Mouse (Mus musculus): ENCODE results near the gene Efcab11. TPM values are rescaled to one million over a fixed set of nuclear protein-coding genes. Genes with fewer than 3 reads are reported as not detected.

Gene Efcab11
- total and polyA plus RNA-seq, 3 experiments, result 0.06 to 0.13 TPM; not detected in 1

DNA sequence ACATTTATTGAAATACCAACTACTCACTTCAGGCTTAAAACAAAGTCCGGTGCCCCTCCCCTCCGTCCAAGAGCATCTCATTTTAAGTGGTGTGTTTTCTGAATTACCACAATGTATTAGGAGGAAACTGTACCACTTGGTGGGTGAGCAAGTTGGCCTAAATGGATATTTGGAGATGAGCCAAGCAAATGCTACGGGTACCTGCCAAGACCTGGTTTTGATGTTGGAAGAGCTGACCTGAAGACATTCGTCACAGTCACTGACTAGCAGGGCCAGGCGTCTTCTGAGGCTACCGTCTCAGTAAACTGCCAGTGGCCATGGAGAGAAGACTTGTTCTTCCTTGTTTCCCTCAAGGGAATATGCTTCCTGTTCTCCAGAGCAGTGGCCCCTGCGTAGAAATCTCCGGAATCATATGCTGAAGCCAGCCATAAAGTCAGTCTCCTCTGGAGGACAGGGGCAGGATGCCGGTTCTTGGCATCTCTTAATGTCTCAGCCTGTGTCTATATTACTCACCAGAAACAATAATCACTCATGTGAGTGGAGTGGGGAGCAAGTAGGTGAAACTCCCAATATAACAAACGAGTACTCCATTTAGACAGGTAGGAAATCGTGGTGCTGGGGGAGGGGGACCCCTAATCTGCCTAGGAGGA lies 198.7 kb downstream of the Efcab11 start:
- no peak overlapping the region for H3K9ac ChIP-seq (ENCODE audit: low read depth, low read length)
- peaks cover 5% of the 10 kb centered on the region for H3K4me1 ChIP-seq (ENCODE audit: control insufficient read depth, insufficient read depth, low read length)
- H3K36me3 ChIP-seq (ENCODE audit: control insufficient read depth, insufficient read depth, low read length), result peaks cover 2% of the 10 kb centered on the region; the same call in 1 of the 2 replicates
- intact Hi-C loops (cut with DNase I), result no loop called here
- peak; percentile 28 to 33 for DNase-seq
- WGBS, result 43% methylated on average over 11 of the region's 11 CpGs
- no peak for TF ChIP-seq POLR2A (IDR thresholded peaks at IDR 0.05; ENCODE audit: insufficient read depth, low read depth, low read length)
- TF ChIP-seq EP300 (IDR thresholded peaks at IDR 0.05; ENCODE audit: insufficient read depth, low read depth, low read length), result no peak
- TF ChIP-seq CTCF (IDR thresholded peaks at IDR 0.05), result no peak
- peak overlapping the region; percentile 30; the same call in 1 of the 2 replicates for H3K27ac ChIP-seq
- no peaks in the 10 kb centered on the region for H3K27me3 ChIP-seq (ENCODE audit: control insufficient read depth, insufficient read depth, low read length)
- no peaks in the 10 kb centered on the region for H3K79me2 ChIP-seq (replicated peaks; ENCODE audit: control insufficient read depth, insufficient read depth, low read length)
- H3K4me3 ChIP-seq, result no peak overlapping the region

DNA sequence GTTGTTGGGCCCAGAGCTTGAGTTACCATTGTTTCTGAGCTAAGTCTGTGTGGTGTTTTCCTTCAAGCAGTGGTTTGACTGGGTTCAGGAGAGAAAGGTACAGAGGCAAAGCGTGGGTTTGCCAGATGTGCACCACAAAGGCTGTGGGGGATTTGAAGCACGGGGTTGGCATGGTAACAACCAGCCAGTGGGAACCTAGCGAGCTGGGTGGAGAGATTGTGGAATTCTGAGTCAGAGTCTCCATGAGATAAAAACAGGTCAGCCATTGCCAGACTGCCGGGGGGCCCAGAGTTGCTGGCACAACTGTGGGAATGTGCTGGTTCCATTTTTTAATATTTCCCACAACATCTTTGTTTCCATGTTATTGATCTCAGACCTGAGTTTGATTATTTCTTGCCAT lies 202.6 kb downstream of the Efcab11 start:
- intact Hi-C loops (cut with DNase I), result loop anchor here (5.0 kb wide), 1 partner anchor 39 kb away; no protein-coding TSS in a partner anchor
- WGBS, result 49% methylated on average over 4 of the region's 4 CpGs

DNA sequence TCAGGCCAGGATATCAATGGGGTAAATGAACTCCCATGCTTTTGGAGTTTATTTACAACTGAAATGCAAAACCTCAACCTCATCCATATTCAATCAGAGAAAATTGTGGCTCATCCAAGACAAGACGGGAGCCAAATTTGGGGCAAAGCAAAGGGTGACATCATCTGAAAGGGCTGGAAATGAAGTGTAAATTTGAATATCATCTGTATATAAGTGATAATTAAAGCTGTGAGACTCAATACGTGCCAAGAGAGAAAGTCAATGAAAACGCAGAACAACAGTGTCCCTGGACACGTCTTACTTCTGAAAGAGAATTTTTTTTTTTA lies 212.4 kb downstream of the Efcab11 start:
- DNase-seq, result no peak
- no peak for TF ChIP-seq CTCF (IDR thresholded peaks at IDR 0.05)
- no peak for TF ChIP-seq POLR2A (IDR thresholded peaks at IDR 0.05; ENCODE audit: insufficient read depth, low read depth, low read length)
- no peak for TF ChIP-seq EP300 (IDR thresholded peaks at IDR 0.05; ENCODE audit: insufficient read depth, low read depth, low read length)
- H3K27me3 ChIP-seq (ENCODE audit: control insufficient read depth, insufficient read depth, low read length), result no peaks in the 10 kb centered on the region
- H3K9ac ChIP-seq (ENCODE audit: low read depth, low read length), result no peak overlapping the region
- H3K36me3 ChIP-seq (ENCODE audit: control insufficient read depth, insufficient read depth, low read length), result no peaks in the 10 kb centered on the region
- no peak overlapping the region; the same call in 1 of the 2 replicates for H3K27ac ChIP-seq
- H3K79me2 ChIP-seq (replicated peaks; ENCODE audit: control insufficient read depth, insufficient read depth, low read length), result no peaks in the 10 kb centered on the region
- H3K4me1 ChIP-seq (ENCODE audit: control insufficient read depth, insufficient read depth, low read length), result peaks cover 6% of the 10 kb centered on the region
- WGBS, result 74% methylated on average over 4 of the region's 4 CpGs
- intact Hi-C loops (cut with DNase I), result no loop called here
- no peak overlapping the region for H3K4me3 ChIP-seq

More for the DNA sequence above, 202.6 kb downstream of the Efcab11 start:
- Histone ChIP-seq H3K79me2 (replicated peaks; ENCODE audit: control insufficient read depth, insufficient read depth, low read length) (no peaks in the 10 kb centered on the region), H3K4me1 (ENCODE audit: control insufficient read depth, insufficient read depth, low read length) (peaks cover 5% of the 10 kb centered on the region), H3K4me3 (no peak overlapping the region), H3K27ac (no peak overlapping the region), H3K9ac (ENCODE audit: low read depth, low read length) (no peak overlapping the region), H3K36me3 (ENCODE audit: control insufficient read depth, insufficient read depth, low read length) (peaks cover 2% of the 10 kb centered on the region; the same call in 1 of the 2 replicates), H3K27me3 (ENCODE audit: control insufficient read depth, insufficient read depth, low read length) (no peaks in the 10 kb centered on the region)
- no peak for DNase-seq
- TF ChIP-seq POLR2A (IDR thresholded peaks at IDR 0.05; ENCODE audit: insufficient read depth, low read depth, low read length), result no peak
- TF ChIP-seq CTCF (IDR thresholded peaks at IDR 0.05), result no peak
- no peak for TF ChIP-seq EP300 (IDR thresholded peaks at IDR 0.05; ENCODE audit: insufficient read depth, low read depth, low read length)

DNA sequence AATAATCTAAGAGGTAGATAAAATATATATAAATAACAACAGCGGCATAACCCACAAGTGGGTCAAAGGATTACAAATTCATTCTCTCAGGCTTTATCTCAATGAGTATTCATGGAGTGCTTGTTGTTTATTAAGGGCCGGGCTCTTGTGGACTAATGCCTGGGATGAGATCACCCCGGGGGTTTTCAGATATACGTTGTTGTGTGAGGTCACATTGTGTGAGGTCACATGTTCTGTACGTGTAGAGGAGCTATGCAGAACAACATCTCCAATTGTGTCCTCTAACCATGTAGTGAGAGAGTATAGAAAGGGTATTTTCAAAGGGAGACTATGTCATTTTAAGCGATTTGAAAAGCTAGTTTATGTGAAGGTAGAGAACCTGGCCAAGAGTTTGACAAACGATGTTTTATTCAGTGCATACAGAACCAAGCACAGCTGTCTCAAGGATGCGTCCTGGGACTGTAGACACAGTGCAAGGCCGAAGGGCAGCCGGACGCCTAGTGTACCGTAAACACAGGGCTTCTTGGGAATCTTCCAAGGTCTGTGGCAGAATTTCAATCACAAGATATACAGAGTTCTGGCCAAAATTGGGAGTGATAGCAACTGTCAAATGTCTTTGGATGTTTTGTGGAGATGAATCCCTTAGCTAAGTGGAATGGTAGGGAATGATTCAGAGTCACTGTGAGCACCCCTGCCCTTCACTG lies 212.9 kb downstream of the Efcab11 start:
- TF ChIP-seq EP300 (IDR thresholded peaks at IDR 0.05; ENCODE audit: insufficient read depth, low read depth, low read length), result no peak
- no peak for TF ChIP-seq CTCF (IDR thresholded peaks at IDR 0.05)
- no peak for TF ChIP-seq POLR2A (IDR thresholded peaks at IDR 0.05; ENCODE audit: insufficient read depth, low read depth, low read length)
- Histone ChIP-seq H3K4me1 (ENCODE audit: control insufficient read depth, insufficient read depth, low read length) (peaks cover 6% of the 10 kb centered on the region), H3K4me3 (no peak overlapping the region), H3K79me2 (replicated peaks; ENCODE audit: control insufficient read depth, insufficient read depth, low read length) (no peaks in the 10 kb centered on the region), H3K27ac (peak overlapping the region; percentile 13; the same call in 1 of the 2 replicates), H3K27me3 (ENCODE audit: control insufficient read depth, insufficient read depth, low read length) (no peaks in the 10 kb centered on the region), H3K36me3 (ENCODE audit: control insufficient read depth, insufficient read depth, low read length) (no peaks in the 10 kb centered on the region), H3K9ac (ENCODE audit: low read depth, low read length) (no peak overlapping the region)
- 51% methylated on average over 12 of the region's 12 CpGs for WGBS
- intact Hi-C loops (cut with DNase I), result no loop called here
- DNase-seq, result no peak

DNA sequence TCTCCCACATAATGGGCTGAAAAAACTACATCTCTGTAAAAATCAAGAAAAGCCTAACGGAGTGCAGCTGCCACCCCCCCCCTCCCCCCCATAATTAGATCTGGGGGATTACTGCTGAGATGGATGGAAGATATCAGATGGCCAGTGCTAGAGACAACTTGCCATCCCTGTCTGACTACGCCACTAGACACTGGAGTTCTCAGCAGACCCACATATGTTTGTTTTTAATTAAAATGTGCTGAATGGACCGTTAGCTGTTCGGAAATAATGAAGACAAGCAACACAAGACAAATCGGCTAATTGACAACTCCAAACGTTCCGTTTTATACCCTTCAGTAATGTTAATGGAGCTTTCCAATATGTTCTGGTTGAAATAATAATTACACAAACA lies 213.5 kb downstream of the Efcab11 start:
- no peaks in the 10 kb centered on the region for H3K36me3 ChIP-seq (ENCODE audit: control insufficient read depth, insufficient read depth, low read length)
- TF ChIP-seq POLR2A (IDR thresholded peaks at IDR 0.05; ENCODE audit: insufficient read depth, low read depth, low read length) (no peak), CTCF (IDR thresholded peaks at IDR 0.05) (no peak), EP300 (IDR thresholded peaks at IDR 0.05; ENCODE audit: insufficient read depth, low read depth, low read length) (no peak)
- H3K27ac ChIP-seq, result peak overlapping the region; percentile 13
- intact Hi-C loops (cut with DNase I), result no loop called here
- no peaks in the 10 kb centered on the region for H3K27me3 ChIP-seq (ENCODE audit: control insufficient read depth, insufficient read depth, low read length)
- peak overlapping the region; percentile 30; the same call in 1 of the 2 replicates for H3K9ac ChIP-seq (ENCODE audit: low read depth, low read length)
- H3K4me3 ChIP-seq, result no peak overlapping the region
- no peaks in the 10 kb centered on the region for H3K79me2 ChIP-seq (replicated peaks; ENCODE audit: control insufficient read depth, insufficient read depth, low read length)
- WGBS, result 78% methylated on average over 7 of the region's 7 CpGs
- DNase-seq, result no peak
- H3K4me1 ChIP-seq (ENCODE audit: control insufficient read depth, insufficient read depth, low read length), result peaks cover 6% of the 10 kb centered on the region

Measured in heart, adult 2 months (tissue).